Mouse (Mus musculus) left cerebral cortex, adult 2 months (tissue): ENCODE data around the gene Slc36a2. TPM values are rescaled to one million over a fixed set of nuclear protein-coding genes. Genes with fewer than 3 reads are reported as not detected.

ENCODE experiments used
- DNase-seq, 2 experiments: peaks; one replicate each; pipeline ENCODE4 v3.0.0; 2021 to 2022; ENCODE audit warnings: low spot score in 2 of 2, mixed read lengths in 1 of 2; ENCODE audit errors: extremely low spot score in 1 of 2
- H3K27ac ChIP-seq: fragments of 200-600 bp; 2 replicates; pipeline ENCODE4 v1.8.1; 2022
- H3K4me3 ChIP-seq: fragments of 200-600 bp; 2 replicates; pipeline ENCODE4 v1.8.1; 2022
- CTCF ChIP-seq: fragments of 200-600 bp; IDR thresholded peaks from 2 replicates; pipeline ENCODE4 v1.8.1; 2022; ENCODE audit warnings: antibody characterized with exemption, mild to moderate bottlenecking, moderate library complexity
- intact Hi-C: fragments of 180-260 bp; cut with DNase I; formaldehyde crosslinking; loops from one replicate; pipeline ENCODE4 v1.15.1; 2025
- long read RNA-seq, 2 experiments: library from polyadenylated mRNA; stranded (forward); transcript quantifications; one replicate each; pipeline ENCODE4 v2.0.0; 2021; ENCODE audit warnings: borderline mapping rate in 2 of 2
- total RNA-seq, 2 experiments: library from RNA; stranded (reverse); gene quantifications; 2 replicates each; pipeline ENCODE4 v1.2.3; 2021

Gene Slc36a2
- under 1 TPM in 1 of 2 experiments, not detected in 1; 0.32 TPM for total RNA-seq
- long read RNA-seq, experiment 1, result 0 reads
- long read RNA-seq, experiment 2, result 0 reads

DNA sequence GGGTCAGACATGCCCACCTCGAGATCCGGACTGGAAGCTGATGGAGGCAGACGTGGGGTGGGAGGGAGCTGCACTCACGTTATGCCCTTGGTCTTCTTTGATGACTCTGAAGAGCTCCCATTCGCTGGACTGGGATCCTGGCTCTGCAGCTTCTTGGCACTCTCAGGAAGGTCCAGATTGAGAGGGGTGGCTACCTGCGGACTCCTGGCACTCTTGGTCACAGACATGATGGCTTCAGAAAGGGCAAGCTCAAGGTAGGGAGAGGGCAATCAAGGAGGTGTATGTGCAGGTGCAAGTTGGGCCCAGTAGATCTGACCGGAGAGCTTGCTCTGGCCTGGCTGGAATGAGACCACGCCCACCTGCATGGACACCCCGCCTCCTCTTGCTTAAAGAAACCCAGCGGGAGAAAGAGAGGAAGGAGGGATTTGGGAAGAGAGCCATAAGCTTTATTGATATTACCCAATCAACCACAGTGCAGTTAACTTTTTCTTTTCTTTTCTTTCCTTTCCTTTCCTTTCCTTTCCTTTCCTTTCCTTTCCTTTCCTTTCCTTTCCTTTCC, at the start of gene Slc36a2:
TSS of gene Slc36a2 (minus strand) at position 345 of the 559 bp plus-strand sequence.
- no peak for TF ChIP-seq CTCF
- no peak for DNase-seq
- no peak within 1 kb of the TSS for H3K4me3 ChIP-seq
- intact Hi-C loops, result no loop called here
- H3K27ac ChIP-seq, result no peak within 1 kb of the TSS

- TF ChIP-seq CTCF, result no peak
- intact Hi-C loops, result no loop called here
- no peak overlapping the region for H3K4me3 ChIP-seq
- no peak overlapping the region for H3K27ac ChIP-seq
- DNase-seq, result no peak
Observed at GRCm38 (mm10) chr11:55234288-55234687, 49.4 kb upstream of the Slc36a2 start.

DNA sequence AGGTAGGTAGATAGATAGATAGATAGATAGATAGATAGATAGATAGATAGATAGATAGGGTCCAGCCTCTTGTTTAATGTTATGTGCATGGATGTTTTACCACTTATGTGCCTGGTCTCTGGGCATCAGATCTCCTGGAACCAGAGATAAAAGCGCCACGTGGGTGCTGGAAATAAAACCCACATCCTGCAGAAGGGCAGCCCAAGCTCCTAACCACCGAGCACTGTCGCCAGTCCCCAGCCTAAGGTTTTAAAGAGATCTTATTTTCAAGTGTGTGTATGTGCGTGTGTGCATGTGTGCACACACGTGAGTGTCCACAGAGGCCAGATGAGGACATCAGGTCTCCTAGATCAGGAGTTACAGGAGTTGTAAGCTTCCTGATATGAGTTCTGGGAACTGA, 46.2 kb upstream of the Slc36a2 start:
- no peak for DNase-seq
- intact Hi-C loops, result no loop called here
- Histone ChIP-seq H3K27ac (no peak overlapping the region), H3K4me3 (no peak overlapping the region)
- TF ChIP-seq CTCF, result no peak

- TF ChIP-seq CTCF, result no peak
- intact Hi-C loops, result no loop called here
- H3K4me3 ChIP-seq, result no peak overlapping the region
- H3K27ac ChIP-seq, result no peak overlapping the region
- DNase-seq, result no peak
Observed at GRCm38 (mm10) chr11:55221306-55221705, 36.4 kb upstream of the Slc36a2 start.

- no peak for DNase-seq
- peak overlapping the region; percentile 72 for H3K27ac ChIP-seq
- intact Hi-C loops, result no loop called here
- H3K4me3 ChIP-seq, result no peak overlapping the region
- no peak for TF ChIP-seq CTCF
Observed at GRCm38 (mm10) chr11:55218473-55218872, 33.6 kb upstream of the Slc36a2 start.

DNA sequence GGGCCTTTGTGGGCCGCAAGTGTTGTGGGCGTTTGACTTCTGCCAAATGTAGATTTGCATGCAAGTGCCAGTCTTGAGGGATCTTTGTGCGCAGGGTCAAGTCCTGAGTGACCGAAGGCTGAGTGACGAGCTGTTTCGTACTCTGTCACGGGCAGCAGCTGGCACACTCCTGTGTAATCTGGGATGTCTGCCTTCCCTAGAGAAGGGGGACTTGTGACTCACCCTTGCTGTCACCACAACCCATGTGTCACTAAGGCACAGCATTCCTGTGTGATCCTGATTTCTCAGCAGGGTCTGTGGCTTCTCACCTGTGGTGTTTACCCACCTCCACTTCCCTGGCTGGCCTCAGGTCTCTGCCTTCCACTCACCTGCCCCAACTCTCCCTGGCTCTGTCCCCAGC, 33.0 kb upstream of the Slc36a2 start:
- intact Hi-C loops, result no loop called here
- no peak for TF ChIP-seq CTCF
- H3K27ac ChIP-seq, result peak overlapping the region; percentile 72
- H3K4me3 ChIP-seq, result no peak overlapping the region
- no peak for DNase-seq

GRCm38 (mm10) chr11:55217418-55217817, 32.5 kb upstream of the Slc36a2 start:
- DNase-seq, result no peak
- TF ChIP-seq CTCF, result no peak
- Histone ChIP-seq H3K4me3 (no peak overlapping the region), H3K27ac (peak overlapping the region; percentile 72)
- intact Hi-C loops, result no loop called here

- Histone ChIP-seq H3K4me3 (no peak overlapping the region), H3K27ac (peak overlapping the region; percentile 83)
- TF ChIP-seq CTCF, result no peak
- intact Hi-C loops, result no loop called here
- peak in 1 of 2 experiments; percentile 31 for DNase-seq
Observed at GRCm38 (mm10) chr11:55216830-55217229, 32.0 kb upstream of the Slc36a2 start.

- DNase-seq, result no peak
- H3K4me3 ChIP-seq, result no peak overlapping the region
- intact Hi-C loops, result no loop called here
- peak overlapping the region; percentile 83 for H3K27ac ChIP-seq
- no peak for TF ChIP-seq CTCF
Observed at GRCm38 (mm10) chr11:55216061-55216460, 31.2 kb upstream of the Slc36a2 start.

DNA sequence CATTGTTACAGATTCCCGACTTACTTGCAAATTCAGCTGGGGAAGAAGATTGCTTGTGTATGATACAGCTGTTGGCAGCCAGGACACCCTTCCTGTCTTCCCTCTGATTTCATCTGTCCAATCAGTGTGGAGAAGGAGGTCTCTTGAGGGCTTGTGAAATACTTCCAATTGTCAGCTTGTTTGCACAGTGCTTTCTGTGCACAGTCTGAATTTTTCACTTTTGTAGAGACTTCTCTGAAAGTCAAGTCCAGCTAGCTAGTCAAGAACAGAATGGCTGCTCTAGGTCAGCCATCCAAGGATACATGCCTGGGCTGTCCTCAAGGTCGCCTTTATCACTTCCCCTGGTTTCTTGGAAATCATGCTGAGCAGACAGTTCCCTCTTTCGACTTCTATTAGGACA, 30.1 kb upstream of the Slc36a2 start:
- DNase-seq, result no peak
- intact Hi-C loops, result no loop called here
- TF ChIP-seq CTCF, result no peak
- Histone ChIP-seq H3K4me3 (no peak overlapping the region), H3K27ac (peak overlapping the region; percentile 2; the same call in 1 of the 2 replicates)

DNA sequence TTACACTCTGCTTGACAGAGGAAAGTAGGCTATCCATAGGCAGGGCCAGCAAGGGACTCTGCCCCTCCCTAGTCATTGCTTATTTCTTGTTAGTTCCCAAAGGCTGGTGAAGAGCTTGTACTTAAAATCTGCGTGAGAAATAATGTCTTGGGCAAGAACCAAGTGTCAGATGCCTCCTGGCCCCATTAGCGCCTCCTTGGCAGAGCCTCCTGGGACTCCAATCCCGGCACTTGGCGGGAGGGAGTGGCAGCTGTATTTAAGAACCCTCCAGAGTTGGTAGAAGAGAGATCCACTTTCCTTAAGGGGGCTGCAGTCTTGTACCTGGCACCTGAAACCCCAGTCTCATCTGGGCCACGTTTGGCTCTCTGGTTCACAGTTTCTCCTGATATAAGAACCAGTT, 29.3 kb upstream of the Slc36a2 start:
- TF ChIP-seq CTCF, result no peak
- intact Hi-C loops, result no loop called here
- Histone ChIP-seq H3K27ac (no peak overlapping the region), H3K4me3 (no peak overlapping the region)
- DNase-seq, result no peak

DNA sequence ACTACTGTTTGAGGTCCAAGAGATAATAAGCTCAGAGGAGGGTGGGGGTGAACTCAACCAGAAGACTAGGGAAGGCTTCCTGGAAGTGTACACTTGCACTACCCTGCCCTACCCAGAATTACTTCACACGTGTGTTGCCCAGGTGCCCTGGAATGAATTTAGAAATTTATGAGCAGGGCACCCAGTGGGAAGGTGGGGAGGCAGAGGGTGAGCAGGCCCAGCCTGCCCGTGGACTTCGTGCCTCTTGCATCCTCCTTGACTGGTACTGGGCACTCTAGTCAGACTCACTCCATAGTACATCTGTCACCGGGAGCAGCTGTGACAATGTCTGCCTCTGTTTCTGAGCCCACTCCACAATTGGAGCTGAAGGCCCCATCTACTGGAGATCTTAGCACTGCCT, 28.6 kb upstream of the Slc36a2 start:
- intact Hi-C loops, result no loop called here
- TF ChIP-seq CTCF, result no peak
- no peak overlapping the region; the same call in 1 of the 2 replicates for H3K27ac ChIP-seq

DNA sequence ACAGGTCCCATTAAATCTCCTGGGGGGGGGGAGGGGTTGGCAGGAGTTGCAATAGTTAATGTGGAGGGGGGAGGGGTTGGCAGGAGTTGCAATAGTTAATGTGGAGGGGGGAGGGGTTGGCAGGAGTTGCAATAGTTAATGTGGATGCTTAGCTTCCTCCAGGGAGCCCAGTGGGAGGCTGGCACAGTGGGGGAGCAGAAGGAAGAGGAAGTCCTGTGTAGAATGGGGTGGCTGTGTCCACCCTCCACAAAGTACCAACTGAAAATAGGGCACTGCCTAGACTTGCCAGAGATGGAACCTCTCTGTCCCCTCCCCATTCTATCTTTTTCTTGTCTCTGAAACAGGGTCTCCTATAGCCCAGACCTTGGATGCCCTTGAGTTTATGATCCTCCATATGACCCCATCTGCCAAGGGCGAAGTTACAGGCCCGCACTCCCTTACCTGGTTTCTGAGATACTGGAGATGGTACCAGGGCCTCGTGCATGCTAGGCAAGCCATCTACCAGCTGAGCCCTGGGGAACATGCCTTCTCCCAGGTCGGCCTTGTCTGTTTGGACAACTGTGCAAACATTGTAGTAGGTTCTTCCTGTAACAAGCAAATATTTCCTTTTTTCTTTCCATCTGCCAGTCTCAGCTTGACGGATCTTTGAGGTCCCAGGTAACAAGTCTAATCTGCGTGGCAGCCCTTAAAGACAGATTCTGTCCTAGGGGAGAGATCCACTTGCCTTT, 24.9 kb upstream of the Slc36a2 start:
- DNase-seq, result no peak
- no peak for TF ChIP-seq CTCF
- intact Hi-C loops, result no loop called here
- no peak overlapping the region; the same call in 1 of the 2 replicates for H3K27ac ChIP-seq
- no peak overlapping the region for H3K4me3 ChIP-seq

More for the DNA sequence above, 28.6 kb upstream of the Slc36a2 start:
- no peak for DNase-seq
- H3K4me3 ChIP-seq, result no peak overlapping the region
